Mouse (Mus musculus) monocyte, adult 5-6 weeks (primary cell): ENCODE measurements around the gene Tox3. TPM values are rescaled to one million over a fixed set of nuclear protein-coding genes. Genes with fewer than 3 reads are reported as not detected.

Source experiments
- ATAC-seq: fragments of 153-309, 156-312 bp; replicated peaks from 2 replicates; pipeline ENCODE4 v1.8.0; 2017; ENCODE audit warnings: mild to moderate bottlenecking; ENCODE audit not compliant: low TSS enrichment, insufficient number of reproducible peaks, severe bottlenecking, poor library complexity, low FRiP score
- total RNA-seq: library from RNA; stranded (forward); fragments of 200-1000, 200-491, 200-594 nt; gene quantifications from 3 replicates; pipeline ENCODE4 v1.2.3, GENCODE M21; 2017

The Tox3 gene
- total RNA-seq, 1 experiment from 2014 or later: not detected

DNA sequence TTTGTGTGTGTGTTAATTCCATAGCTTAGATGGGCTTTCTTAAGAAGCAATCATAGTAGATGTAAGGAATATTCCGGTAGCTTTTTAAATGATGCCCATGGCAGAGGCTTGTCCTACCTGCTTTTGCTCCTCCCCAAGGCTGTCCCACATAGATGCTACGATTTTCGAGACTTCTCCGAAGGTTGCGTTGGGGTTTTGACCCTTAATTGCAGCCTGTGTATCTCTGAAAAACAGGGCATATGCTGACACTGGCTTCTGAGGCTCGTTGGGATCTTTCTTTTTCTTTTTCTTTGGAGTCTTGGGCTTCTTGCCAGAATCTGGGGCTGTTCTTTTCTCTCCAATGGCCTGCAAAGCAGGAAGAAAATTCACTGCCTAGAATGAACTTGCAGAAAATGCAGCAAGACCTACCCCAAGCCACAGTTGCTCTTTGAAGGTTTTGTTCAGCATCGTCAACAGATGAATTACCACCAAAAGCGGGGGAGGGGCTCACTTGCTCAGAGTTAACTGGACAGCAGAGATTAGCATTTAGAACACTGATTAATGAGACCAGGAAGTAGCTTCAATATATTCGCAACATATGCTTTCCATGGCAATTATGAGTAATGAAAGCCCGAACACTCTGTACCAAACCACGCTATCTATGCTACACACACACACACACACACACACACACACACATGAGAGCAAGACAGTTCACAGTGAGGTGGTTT is 93.8 kb downstream of the Tox3 start:
- no peak for ATAC-seq

DNA sequence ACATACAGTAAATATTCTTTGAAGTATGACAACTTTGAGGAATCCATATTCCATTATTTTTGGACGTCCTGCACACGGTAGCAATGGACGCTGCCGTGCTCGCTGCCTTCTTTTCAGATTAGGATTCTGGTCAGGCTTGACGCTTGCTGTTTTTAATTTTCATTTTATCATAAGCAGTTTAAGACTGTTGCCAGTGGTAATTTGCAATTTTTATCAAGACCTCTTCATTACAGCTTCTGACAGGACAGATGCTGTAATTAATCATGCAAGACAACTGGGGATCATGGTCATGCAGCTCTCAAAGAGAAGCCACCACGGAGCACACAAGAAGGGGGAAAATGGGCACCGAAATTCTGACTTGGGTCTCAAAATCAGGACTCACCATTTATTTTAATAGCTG is 101.8 kb downstream of the Tox3 start:
- ATAC-seq: no peak

DNA sequence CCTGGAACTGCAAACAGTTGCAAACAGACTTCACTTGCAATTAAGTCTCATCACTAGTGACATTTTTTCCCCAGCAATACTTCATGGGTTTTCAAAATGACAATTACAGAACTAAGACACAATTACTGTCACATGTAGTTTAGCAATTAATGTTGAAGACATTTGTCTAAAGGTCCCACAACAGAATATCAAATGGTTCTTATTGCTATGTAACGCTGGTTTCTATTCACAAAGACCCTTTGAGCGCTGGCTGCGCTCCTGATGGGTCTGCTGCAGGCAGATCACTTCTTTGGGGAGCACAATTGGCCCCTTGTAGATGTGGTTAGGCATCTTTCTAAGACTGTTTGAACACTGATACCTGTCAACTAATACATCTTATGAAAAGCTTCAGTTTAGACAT is 102.3 kb downstream of the Tox3 start:
- no peak for ATAC-seq

DNA sequence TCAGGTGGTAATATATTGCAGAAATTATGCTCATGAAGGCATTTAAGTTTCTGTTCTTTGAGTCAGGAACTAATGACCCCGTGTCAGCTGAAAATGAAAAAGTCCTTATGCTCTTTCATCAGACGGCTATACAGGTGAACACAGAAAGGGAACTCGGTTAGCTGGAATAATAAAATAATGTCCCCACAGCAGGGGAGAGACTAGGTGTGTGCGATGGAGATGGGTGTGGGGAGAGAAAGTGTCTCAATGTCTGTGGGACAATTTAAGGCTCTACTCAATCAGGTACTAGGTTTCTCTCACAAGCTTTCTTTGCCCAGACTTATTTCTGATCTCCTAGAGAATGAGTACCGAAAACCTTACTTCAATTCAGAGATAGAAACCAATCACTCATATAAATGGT is 103.0 kb downstream of the Tox3 start:
- no peak for ATAC-seq

DNA sequence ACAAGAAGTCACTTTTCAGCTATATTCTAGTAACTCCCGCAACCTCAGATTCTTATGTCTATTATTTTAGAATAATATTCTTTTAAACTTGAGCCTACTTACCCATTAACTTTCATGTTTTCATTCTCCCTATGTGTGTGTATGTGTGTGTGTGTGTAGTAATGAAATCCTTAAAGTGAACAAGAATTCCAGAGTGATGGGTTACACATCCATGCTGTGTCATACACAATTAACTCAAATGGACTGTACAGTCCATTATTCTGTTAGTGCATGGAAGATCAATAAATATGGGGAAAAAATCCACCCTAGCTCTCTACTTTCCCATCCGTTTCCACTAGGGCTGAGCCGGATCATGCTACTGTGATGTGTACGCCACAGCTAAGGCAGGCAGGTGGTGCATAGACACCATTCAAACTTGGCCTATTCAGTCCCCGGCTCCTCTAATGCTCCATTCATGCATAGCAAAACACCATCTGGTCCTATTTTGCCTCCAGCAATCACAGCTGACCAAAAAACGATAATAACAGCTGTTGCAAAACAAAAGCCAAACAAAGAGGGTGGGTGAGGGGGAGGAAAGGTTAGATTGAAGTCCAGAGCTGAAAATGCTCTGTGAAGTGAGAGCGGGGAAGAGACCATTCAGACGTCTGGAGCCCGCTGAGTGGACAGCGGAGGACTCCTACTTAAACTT is 103.5 kb downstream of the Tox3 start:
- ATAC-seq: no peak

DNA sequence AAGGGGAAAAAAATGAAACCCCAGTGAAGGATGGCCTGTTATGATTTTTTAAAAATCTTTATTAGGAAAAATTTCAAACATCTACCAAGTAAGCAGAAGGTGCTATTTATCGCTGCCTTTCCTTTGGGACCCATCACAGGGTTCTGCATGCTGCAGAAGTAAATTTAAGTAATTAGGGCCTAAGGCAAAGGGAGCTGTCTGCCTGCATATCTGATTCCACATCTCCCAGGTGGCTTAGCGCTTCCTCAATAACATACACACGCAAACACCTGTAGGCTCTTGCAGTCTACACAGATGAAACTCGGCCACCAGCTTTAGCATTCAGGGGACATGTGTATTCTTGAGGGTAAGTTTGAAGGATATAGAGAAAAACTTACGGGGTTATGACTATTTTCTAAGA is 104.2 kb downstream of the Tox3 start:
- ATAC-seq: no peak

DNA sequence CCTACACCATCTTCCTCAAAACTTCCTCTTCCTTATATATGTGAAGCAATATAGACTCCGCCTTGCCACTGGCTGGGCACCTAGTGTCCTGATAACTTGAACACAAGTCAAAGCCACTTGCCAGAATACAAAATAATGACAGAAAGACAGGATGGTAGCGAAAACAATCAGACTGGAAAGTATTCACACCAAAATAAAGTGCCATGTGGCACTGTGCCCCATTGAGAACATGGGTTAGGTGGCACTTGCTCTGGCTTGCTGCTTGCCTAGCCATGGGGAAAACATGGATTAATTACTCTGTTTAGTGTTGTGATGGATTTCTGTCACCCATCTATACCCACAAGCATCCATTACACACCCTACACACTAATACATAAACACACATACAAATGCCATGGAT is 105.8 kb downstream of the Tox3 start:
- no peak for ATAC-seq

DNA sequence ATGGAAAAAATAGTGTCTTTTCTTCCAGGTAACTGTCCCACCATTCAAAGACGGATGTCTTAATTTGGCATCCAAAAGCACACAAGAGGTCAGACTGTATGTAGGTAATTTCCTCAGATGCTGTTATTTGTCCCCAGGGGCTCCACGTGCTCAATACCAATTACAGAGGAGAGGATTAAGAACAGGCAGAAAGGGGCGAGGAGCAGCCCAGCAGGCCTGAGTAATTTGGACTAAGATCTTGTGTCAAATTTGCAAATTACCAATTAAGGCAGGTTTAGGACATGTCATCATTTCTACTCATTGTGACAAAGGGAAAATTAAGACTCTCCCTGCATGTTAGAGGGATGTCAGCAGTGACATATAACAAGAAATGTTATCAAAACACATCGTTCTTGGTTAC is 106.7 kb downstream of the Tox3 start:
- ATAC-seq: no peak

DNA sequence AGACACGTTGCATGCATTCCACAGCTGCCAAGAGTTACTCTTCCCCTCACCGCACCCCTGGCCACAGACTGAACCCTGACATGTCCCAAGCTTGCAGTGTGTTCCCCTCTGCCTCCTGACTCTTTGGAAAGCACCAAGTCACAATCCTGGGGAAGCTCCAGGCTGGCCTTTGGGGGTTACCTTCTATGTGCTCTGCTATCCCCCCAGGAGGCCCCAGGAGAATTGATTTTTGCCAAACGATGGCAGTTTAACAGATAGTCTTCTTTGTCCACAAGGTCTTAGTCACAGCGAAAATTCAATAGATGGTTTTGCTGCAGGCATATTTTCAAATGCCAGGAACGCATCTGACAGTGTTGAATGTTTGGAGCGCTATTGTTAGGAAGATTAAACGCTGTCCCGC is 115.6 kb downstream of the Tox3 start:
- no peak for ATAC-seq

DNA sequence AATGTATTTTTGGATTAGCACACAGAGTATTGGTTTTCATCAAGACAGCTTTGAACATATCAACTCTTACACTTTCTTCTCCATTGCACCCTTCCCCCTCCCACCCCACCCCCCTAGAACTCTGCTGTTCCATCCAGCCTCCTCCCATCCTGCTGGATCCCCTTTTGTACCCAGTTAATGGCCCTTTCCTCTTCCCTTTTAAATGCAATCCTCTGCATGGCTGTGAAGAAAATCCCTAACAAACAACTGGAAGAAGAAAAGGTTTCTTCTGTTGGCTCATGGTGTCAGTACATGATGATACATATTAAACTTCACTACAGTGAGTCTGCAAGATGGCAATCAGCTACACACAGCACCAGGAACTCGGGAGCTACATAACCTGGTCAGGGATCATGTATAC is 124.0 kb downstream of the Tox3 start:
- ATAC-seq: no peak

DNA sequence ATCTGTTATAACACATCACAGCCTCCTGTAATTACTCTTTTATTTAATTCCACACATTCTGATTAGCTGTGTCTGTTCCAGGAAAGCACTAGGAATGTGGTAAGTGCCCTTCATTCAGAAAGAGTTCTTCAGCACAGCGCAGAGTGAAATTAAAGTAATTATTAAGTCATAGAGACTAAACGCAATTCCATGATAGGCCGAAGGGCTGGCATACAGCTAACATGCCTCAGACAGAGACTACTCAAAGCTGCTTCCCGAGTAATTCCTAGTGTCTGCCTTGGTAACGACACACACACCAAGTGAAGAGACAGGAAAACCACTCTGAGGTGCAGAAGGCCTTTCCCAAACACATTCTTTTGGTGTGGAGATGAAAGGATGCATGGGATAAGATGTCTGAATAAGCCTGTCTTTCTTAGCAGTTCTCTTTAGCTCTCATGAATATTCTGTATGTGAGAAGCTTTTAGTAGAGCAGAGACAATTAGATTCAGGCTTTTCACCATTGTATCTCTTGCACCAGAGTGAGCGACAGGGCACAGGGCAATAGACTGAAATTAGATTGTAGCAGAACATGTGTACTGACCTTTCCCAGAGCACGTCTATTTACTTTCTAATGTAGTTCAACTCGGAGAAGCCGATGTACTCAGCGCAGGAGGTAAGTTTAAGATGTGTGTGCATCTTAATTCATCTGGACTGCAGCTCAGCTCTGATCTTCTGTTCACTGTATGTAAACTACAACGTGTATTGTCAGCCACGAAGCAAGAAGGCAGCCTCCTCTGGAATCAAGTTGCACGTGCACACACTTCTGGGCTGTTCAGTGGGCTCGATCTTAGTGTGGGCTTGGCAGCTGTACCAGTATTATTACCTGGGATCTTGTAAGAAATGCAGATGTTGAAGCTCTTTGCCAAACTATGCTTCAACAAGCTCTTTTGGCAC is 138.8 kb downstream of the Tox3 start:
- no peak for ATAC-seq
